Mouse (Mus musculus) lung, embryonic 16.5 days (tissue): ENCODE measurements around the gene Aym1. TPM values are rescaled to one million over a fixed set of nuclear protein-coding genes. Genes with fewer than 3 reads are reported as not detected.
A peak's percentile ranks its signal among the peaks of the same experiment; 100 is the strongest.

Experiments used
- ATAC-seq: fragments of 200-750 bp; cut with Nextera tagmentation; 2 replicates; pipeline ENCODE4 v1.8.0; 2017; ENCODE audit warnings: low read depth, mild to moderate bottlenecking, moderate library complexity
- H3K27ac ChIP-seq: fragments of 300-500 bp; sonication (generic); 2 replicates; pipeline ENCODE4 v1.5.1; 2014; ENCODE audit warnings: mild to moderate bottlenecking, control low read depth, low read length
- H3K27me3 ChIP-seq: fragments of 300-500 bp; sonication (generic); 2 replicates; pipeline ENCODE4 v1.6.1; 2014; ENCODE audit warnings: low read depth, low read length, mixed read lengths; ENCODE audit not compliant: control insufficient read depth, insufficient read depth
- H3K36me3 ChIP-seq: fragments of 300-500 bp; sonication (generic); 2 replicates; pipeline ENCODE4 v1.6.1; 2014; ENCODE audit warnings: low read length; ENCODE audit not compliant: control insufficient read depth, insufficient read depth
- H3K4me1 ChIP-seq: fragments of 300-500 bp; sonication (generic); replicated peaks from 2 replicates; pipeline ENCODE4 v1.6.1; 2014; ENCODE audit warnings: low read length, mixed read lengths; ENCODE audit not compliant: control insufficient read depth, insufficient read depth
- H3K4me2 ChIP-seq: fragments of 300-500 bp; sonication (generic); 2 replicates; pipeline ENCODE4 v1.6.1; 2014; ENCODE audit warnings: low read depth, low read length, control low read depth
- H3K4me3 ChIP-seq: fragments of 300-500 bp; sonication (generic); 2 replicates; pipeline ENCODE4 v1.5.1; 2014; ENCODE audit warnings: mild to moderate bottlenecking, low read length, control low read depth
- H3K9ac ChIP-seq: fragments of 300-500 bp; sonication (generic); 2 replicates; pipeline ENCODE4 v1.6.1; 2014; ENCODE audit warnings: low read length, control low read depth
- H3K9me3 ChIP-seq: fragments of 300-500 bp; sonication (generic); 2 replicates; pipeline ENCODE4 v1.6.1; 2016; ENCODE audit warnings: low read length; ENCODE audit not compliant: control insufficient read depth
- WGBS: fragments of 180-500 bp; shearing (Covaris S2); extraction: QIAGEN DNeasy Blood & Tissue Kit; methylation state at CpG from one replicate; pipeline ENCODE4 v1.1.7; 2014; 5-methylcytosine and 5-hydroxymethylcytosine counted together
- polyA plus RNA-seq: library from polyadenylated mRNA; unstranded; fragments of >200 nt; fragmentation: Nextera tagmentation; extraction: Ambion mirVana; gene quantifications from 2 replicates; pipeline ENCODE4 v1.2.1, GENCODE M21; 2015

Gene Aym1
- polyA plus RNA-seq, result not detected in 2 replicates

DNA sequence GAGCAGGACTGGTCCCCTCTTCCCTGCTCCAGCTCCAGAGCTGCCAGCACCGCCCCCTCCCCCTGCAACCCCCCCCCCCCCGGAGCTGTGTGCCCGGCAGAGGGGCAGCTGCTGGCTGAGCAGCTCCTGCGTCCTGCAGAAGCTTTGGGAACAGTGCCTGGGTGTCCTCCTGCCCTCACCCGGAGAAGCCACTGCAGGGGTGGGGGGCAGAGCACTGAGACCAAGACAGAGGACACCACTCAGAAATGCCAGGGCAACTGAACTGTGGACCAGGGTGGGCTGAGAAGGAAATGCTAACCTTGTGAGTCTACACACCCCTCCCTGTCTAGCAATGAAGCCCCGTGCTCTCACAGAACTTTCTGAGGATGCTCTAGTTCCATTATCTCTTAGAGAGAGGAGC, at the start of gene Aym1:
TSS of gene Aym1 (plus strand) at position 109 of the 400 bp plus-strand sequence.
- H3K27me3 ChIP-seq, result no peaks in the 10 kb centered on the region
- WGBS, result 27% methylated on average over 3 of the region's 6 CpGs
- no peak for ATAC-seq

GRCm38 (mm10) chr5:113309491-113310376, 47.4 kb upstream of the Aym1 start:
- Histone ChIP-seq H3K4me3 (peak overlapping the region; percentile 61), H3K4me2 (peak overlapping the region; percentile 87), H3K9ac (peak overlapping the region; percentile 76), H3K36me3 (no peaks in the 10 kb centered on the region), H3K27ac (no peak overlapping the region), H3K4me1 (peaks cover 15% of the 10 kb centered on the region), H3K9me3 (no peaks in the 10 kb centered on the region), H3K27me3 (peaks cover 6% of the 10 kb centered on the region; the same call in 1 of the 2 replicates)
- 57% methylated on average over 22 of the region's 22 CpGs for WGBS
- no peak for ATAC-seq

More for the DNA sequence above, at the start of gene Aym1:
- Histone ChIP-seq H3K36me3 (no peaks in the 10 kb centered on the region), H3K4me1 (peaks cover 11% of the 10 kb centered on the region; the same call in 1 of the 2 replicates), H3K9me3 (no peaks in the 10 kb centered on the region), H3K4me2 (no peak within 1 kb of the TSS), H3K9ac (no peak within 1 kb of the TSS), H3K4me3 (no peak within 1 kb of the TSS), H3K27ac (no peak within 1 kb of the TSS)

DNA sequence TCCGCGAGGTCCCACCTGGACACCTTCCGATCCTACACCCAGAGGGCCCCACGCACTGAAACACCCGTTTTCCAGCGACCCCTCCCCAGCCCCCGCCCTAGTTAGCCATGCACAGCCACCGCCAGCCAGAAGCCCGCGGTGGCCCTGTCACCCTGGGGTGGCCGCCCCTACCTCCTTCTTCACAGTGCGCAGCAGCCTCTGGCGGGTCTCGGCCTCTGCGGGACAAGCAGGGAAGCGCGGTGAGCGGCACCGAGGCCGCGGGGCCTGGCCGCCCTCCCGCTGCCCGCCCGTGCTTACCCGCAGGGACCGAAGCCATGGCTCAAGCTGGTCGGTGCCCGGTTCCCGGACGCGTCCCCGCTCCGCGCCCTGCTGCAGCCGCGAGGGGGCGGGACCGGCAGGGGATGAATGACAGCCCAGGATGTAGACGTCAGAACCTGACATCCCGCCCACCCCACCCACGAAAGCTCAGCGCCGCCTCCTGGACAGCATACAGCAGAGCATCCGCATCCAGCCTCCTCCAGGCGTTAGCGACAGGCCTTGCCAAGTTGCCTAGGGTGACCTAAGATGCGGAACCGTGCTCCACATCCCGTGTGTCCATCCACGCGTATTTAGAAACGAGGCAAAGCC, 46.6 kb upstream of the Aym1 start, which contains the start of gene Sgsm1:
TSS of gene Sgsm1 (minus strand) at position 410 of the 627 bp plus-strand sequence.
- no peaks in the 10 kb centered on the region for H3K9me3 ChIP-seq
- peak within 1 kb of the TSS; percentile 87 for H3K4me2 ChIP-seq
- H3K27ac ChIP-seq, result no peak within 1 kb of the TSS
- peak within 1 kb of the TSS; percentile 76 for H3K9ac ChIP-seq
- peaks cover 6% of the 10 kb centered on the region; the same call in 1 of the 2 replicates for H3K27me3 ChIP-seq
- H3K36me3 ChIP-seq, result no peaks in the 10 kb centered on the region
- peak within 1 kb of the TSS; percentile 61 for H3K4me3 ChIP-seq
- ATAC-seq, result peak; percentile 91
- 3% methylated on average over 52 of the region's 53 CpGs for WGBS
- peaks cover 15% of the 10 kb centered on the region for H3K4me1 ChIP-seq

DNA sequence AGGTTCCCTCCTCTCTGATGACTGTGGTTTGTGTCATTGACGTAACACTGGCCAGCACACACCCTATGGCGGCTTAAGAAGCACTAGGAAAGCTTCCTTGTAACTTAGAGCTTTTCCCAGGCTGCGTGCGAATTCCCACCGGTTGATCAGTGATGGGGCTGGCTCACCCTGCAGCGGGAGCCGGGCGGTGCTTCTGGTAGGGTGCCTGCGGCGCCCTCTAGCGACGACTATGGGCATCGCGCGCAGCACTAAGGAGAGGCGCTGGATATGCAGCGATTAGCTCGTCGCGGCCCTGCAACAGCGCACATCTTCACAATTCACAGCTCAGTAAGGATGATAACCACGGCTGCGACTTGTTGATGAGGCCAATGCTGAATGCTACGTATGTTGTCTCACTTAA, 43.1 kb upstream of the Aym1 start:
- H3K9me3 ChIP-seq, result no peaks in the 10 kb centered on the region
- H3K4me2 ChIP-seq, result no peak overlapping the region
- H3K9ac ChIP-seq, result no peak overlapping the region
- H3K27ac ChIP-seq, result no peak overlapping the region
- H3K4me3 ChIP-seq, result no peak overlapping the region
- peaks cover 6% of the 10 kb centered on the region; the same call in 1 of the 2 replicates for H3K27me3 ChIP-seq
- peaks cover 6% of the 10 kb centered on the region for H3K4me1 ChIP-seq
- no peaks in the 10 kb centered on the region for H3K36me3 ChIP-seq
- ATAC-seq, result no peak
- 1% methylated on average over 24 of the region's 24 CpGs for WGBS

- H3K27me3 ChIP-seq, result peaks cover 20% of the 10 kb centered on the region
- peak overlapping the region; percentile 34 for H3K9ac ChIP-seq
- peak overlapping the region; percentile 44 for H3K4me3 ChIP-seq
- no peaks in the 10 kb centered on the region for H3K4me1 ChIP-seq
- peak overlapping the region; percentile 62 for H3K4me2 ChIP-seq
- H3K27ac ChIP-seq, result no peak overlapping the region
- ATAC-seq, result 0 out of 2 replicates have a peak, but pooled peaks have one; percentile 31
- 3% methylated on average over 38 of the region's 38 CpGs for WGBS
- H3K36me3 ChIP-seq, result no peaks in the 10 kb centered on the region
- peaks cover 7% of the 10 kb centered on the region for H3K9me3 ChIP-seq
Observed at GRCm38 (mm10) chr5:113323784-113324638, 33.1 kb upstream of the Aym1 start.

DNA sequence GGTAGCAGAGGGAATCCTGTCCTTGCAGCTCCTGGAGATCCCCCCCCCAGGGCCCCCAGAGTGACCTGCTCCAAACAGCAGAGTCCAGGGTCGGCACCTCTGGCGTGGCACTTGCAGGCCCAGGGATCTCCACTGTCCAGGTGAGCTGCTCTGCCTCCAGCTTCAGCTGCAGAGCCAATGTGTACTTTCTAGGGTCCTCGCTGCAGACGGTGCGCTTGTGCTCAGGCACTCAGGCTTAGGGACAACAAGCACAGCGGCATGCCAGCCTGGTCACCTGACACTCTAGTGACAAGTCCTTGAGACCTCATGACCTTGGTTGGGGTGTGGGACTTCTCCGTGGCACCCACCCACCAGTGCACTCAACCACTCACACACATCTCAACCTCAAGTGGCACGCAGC, 27.6 kb upstream of the Aym1 start:
- no peak overlapping the region for H3K4me2 ChIP-seq
- no peak for ATAC-seq
- no peak overlapping the region for H3K4me3 ChIP-seq
- H3K9me3 ChIP-seq, result peaks cover 9% of the 10 kb centered on the region
- H3K27me3 ChIP-seq, result peaks cover 27% of the 10 kb centered on the region
- H3K4me1 ChIP-seq, result no peaks in the 10 kb centered on the region
- no peak overlapping the region for H3K27ac ChIP-seq
- H3K36me3 ChIP-seq, result no peaks in the 10 kb centered on the region
- WGBS, result 64% methylated on average over 8 of the region's 8 CpGs
- no peak overlapping the region for H3K9ac ChIP-seq

- H3K4me3 ChIP-seq, result no peak overlapping the region
- no peak for ATAC-seq
- peaks cover 29% of the 10 kb centered on the region for H3K27me3 ChIP-seq
- no peak overlapping the region for H3K9ac ChIP-seq
- H3K4me2 ChIP-seq, result no peak overlapping the region
- H3K9me3 ChIP-seq, result peaks cover 9% of the 10 kb centered on the region
- peaks cover 3% of the 10 kb centered on the region; the same call in 1 of the 2 replicates for H3K4me1 ChIP-seq
- no peak overlapping the region for H3K27ac ChIP-seq
- no peaks in the 10 kb centered on the region for H3K36me3 ChIP-seq
- WGBS, result 82% methylated on average over 3 of the region's 3 CpGs
Observed at GRCm38 (mm10) chr5:113330202-113330601, 26.9 kb upstream of the Aym1 start.

DNA sequence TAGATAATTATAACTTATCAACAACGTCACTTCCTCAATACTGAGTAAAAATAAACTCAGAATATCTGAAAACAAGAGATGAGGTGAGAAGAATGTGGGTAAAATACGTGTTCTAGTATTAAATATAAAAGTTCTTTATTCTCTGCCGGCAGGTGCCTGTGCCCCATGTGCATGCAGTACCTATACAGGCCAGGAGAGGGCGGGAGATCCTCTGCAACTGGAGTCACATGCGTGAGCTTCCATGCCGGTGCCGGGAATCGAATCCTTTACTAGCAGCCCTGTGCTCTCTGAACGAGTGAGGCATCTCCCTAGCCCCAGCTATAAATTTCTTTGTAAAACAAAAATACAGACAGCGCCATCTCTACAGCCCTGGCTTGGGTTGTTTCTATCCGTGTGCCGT, 24.9 kb upstream of the Aym1 start:
- no peak overlapping the region for H3K9ac ChIP-seq
- H3K4me1 ChIP-seq, result peaks cover 3% of the 10 kb centered on the region; the same call in 1 of the 2 replicates
- peaks cover 45% of the 10 kb centered on the region for H3K27me3 ChIP-seq
- ATAC-seq, result no peak
- peaks cover 9% of the 10 kb centered on the region for H3K9me3 ChIP-seq
- WGBS, result 30% methylated on average over 12 of the region's 12 CpGs
- no peaks in the 10 kb centered on the region for H3K36me3 ChIP-seq
- H3K27ac ChIP-seq, result no peak overlapping the region
- no peak overlapping the region for H3K4me3 ChIP-seq
- H3K4me2 ChIP-seq, result no peak overlapping the region
